Mouse (Mus musculus) stomach, embryonic 14.5 days (tissue): ENCODE data around the gene Izumo1. TPM values are rescaled to one million over a fixed set of nuclear protein-coding genes. Genes with fewer than 3 reads are reported as not detected.
A peak's percentile ranks its signal among the peaks of the same experiment; 100 is the strongest.

Experiments used
- ATAC-seq: fragments of 200-750 bp; cut with Nextera tagmentation; 2 replicates; pipeline ENCODE4 v1.8.0; 2017; ENCODE audit warnings: low read depth, moderate TSS enrichment; ENCODE audit not compliant: insufficient number of reproducible peaks, insufficient read depth, low FRiP score
- H3K27ac ChIP-seq: fragments of 300-500 bp; sonication (generic); 2 replicates; pipeline ENCODE4 v1.5.1; 2014; ENCODE audit warnings: mild to moderate bottlenecking, low read length, moderate library complexity, mixed read lengths
- H3K27me3 ChIP-seq: fragments of 300-500 bp; sonication (generic); 2 replicates; pipeline ENCODE4 v1.6.1; 2014; ENCODE audit warnings: low read length, control low read depth, mixed read lengths; ENCODE audit not compliant: control insufficient read depth, insufficient read depth
- H3K36me3 ChIP-seq: fragments of 300-500 bp; sonication (generic); 2 replicates; pipeline ENCODE4 v1.6.1; 2014; ENCODE audit warnings: mild to moderate bottlenecking, control low read depth, low read length, moderate library complexity, mixed read lengths; ENCODE audit not compliant: control insufficient read depth, insufficient read depth
- H3K4me1 ChIP-seq: fragments of 300-500 bp; sonication (generic); 2 replicates; pipeline ENCODE4 v1.6.1; 2014; ENCODE audit warnings: low read length, control low read depth, mixed read lengths; ENCODE audit not compliant: control insufficient read depth, insufficient read depth
- H3K4me2 ChIP-seq: fragments of 300-500 bp; sonication (generic); replicated peaks from 2 replicates; pipeline ENCODE4 v1.6.1; 2014; ENCODE audit warnings: low read depth, low read length, control low read depth
- H3K4me3 ChIP-seq: fragments of 300-500 bp; sonication (generic); 2 replicates; pipeline ENCODE4 v1.5.1; 2014; ENCODE audit warnings: low read depth, low read length, control low read depth
- H3K9ac ChIP-seq: fragments of 300-500 bp; sonication (generic); replicated peaks from 2 replicates; pipeline ENCODE4 v1.6.1; 2014; ENCODE audit warnings: low read depth, mild to moderate bottlenecking, control low read depth, low read length, moderate library complexity, mixed read lengths
- H3K9me3 ChIP-seq: fragments of 300-500 bp; sonication (generic); 2 replicates; pipeline ENCODE4 v1.6.1; 2016; ENCODE audit warnings: low read depth, low read length, control low read depth; ENCODE audit not compliant: control insufficient read depth
- WGBS: fragments of 180-500 bp; shearing (Covaris S2); extraction: QIAGEN DNeasy Blood & Tissue Kit; methylation state at CpG from one replicate; pipeline ENCODE4 v1.1.7; 2014; 5-methylcytosine and 5-hydroxymethylcytosine counted together
- polyA plus RNA-seq: library from polyadenylated mRNA; unstranded; fragments of >200 nt; fragmentation: Nextera tagmentation; extraction: Ambion mirVana; gene quantifications from 2 replicates; pipeline ENCODE4 v1.2.1, GENCODE M21; 2014

Izumo1 gene
- polyA plus RNA-seq, 1 experiment from 2014 or later, result 0.23 TPM

GRCm38 (mm10) chr7:45605704-45606289 is 15.8 kb upstream of the Izumo1 start:
- no peak overlapping the region for H3K9ac ChIP-seq
- H3K27ac ChIP-seq, result peak overlapping the region; percentile 33; the same call in 1 of the 2 replicates
- H3K4me2 ChIP-seq, result no peak overlapping the region
- H3K36me3 ChIP-seq, result no peaks in the 10 kb centered on the region
- H3K4me3 ChIP-seq, result no peak overlapping the region
- no peaks in the 10 kb centered on the region for H3K27me3 ChIP-seq
- 69% methylated on average over 9 of the region's 9 CpGs for WGBS
- 0 out of 2 replicates have a peak, but pooled peaks cover 4% of the 10 kb centered on the region for H3K4me1 ChIP-seq
- H3K9me3 ChIP-seq, result no peaks in the 10 kb centered on the region
- ATAC-seq, result no peak

- H3K27ac ChIP-seq, result no peak overlapping the region
- no peak overlapping the region for H3K4me2 ChIP-seq
- no peaks in the 10 kb centered on the region for H3K9me3 ChIP-seq
- 56% methylated on average over 1 of the region's 1 CpGs for WGBS
- no peaks in the 10 kb centered on the region for H3K27me3 ChIP-seq
- H3K36me3 ChIP-seq, result no peaks in the 10 kb centered on the region
- H3K4me3 ChIP-seq, result no peak overlapping the region
- 0 out of 2 replicates have a peak, but pooled peaks cover 2% of the 10 kb centered on the region for H3K4me1 ChIP-seq
- H3K9ac ChIP-seq, result no peak overlapping the region
- ATAC-seq, result no peak
Measured at GRCm38 (mm10) chr7:45609511-45609910, 12.1 kb upstream of the Izumo1 start.

- 20% methylated on average over 6 of the region's 6 CpGs for WGBS
- Histone ChIP-seq H3K27me3 (no peaks in the 10 kb centered on the region), H3K9me3 (no peaks in the 10 kb centered on the region), H3K4me2 (no peak overlapping the region), H3K9ac (no peak overlapping the region), H3K4me3 (no peak overlapping the region), H3K27ac (peak overlapping the region; percentile 7; the same call in 1 of the 2 replicates), H3K36me3 (no peaks in the 10 kb centered on the region), H3K4me1 (peaks cover 6% of the 10 kb centered on the region; the same call in 1 of the 2 replicates)
- no peak for ATAC-seq
Measured at GRCm38 (mm10) chr7:45616277-45616676, 5.3 kb upstream of the Izumo1 start.

- Histone ChIP-seq H3K27ac (peak within 1 kb of the TSS; percentile 7; the same call in 1 of the 2 replicates), H3K27me3 (no peaks in the 10 kb centered on the region), H3K9me3 (no peaks in the 10 kb centered on the region), H3K4me2 (peak within 1 kb of the TSS; percentile 44), H3K4me3 (no peak within 1 kb of the TSS; the same call in 1 of the 2 replicates), H3K9ac (no peak within 1 kb of the TSS), H3K36me3 (no peaks in the 10 kb centered on the region), H3K4me1 (peaks cover 6% of the 10 kb centered on the region; the same call in 1 of the 2 replicates)
- ATAC-seq, result peak; percentile 71
- 5% methylated on average over 30 of the region's 31 CpGs for WGBS
Measured at GRCm38 (mm10) chr7:45617042-45617695, 4.4 kb upstream of the Izumo1 start, which contains the start of gene Fut1. Gene Fut1 (plus strand): TSS chr7:45617289.

- Histone ChIP-seq H3K4me3 (no peak overlapping the region), H3K36me3 (no peaks in the 10 kb centered on the region), H3K4me2 (no peak overlapping the region), H3K27ac (no peak overlapping the region), H3K4me1 (peaks cover 6% of the 10 kb centered on the region; the same call in 1 of the 2 replicates), H3K27me3 (no peaks in the 10 kb centered on the region), H3K9ac (no peak overlapping the region), H3K9me3 (no peaks in the 10 kb centered on the region)
- 82% methylated on average over 5 of the region's 5 CpGs for WGBS
- no peak for ATAC-seq
Measured at GRCm38 (mm10) chr7:45618316-45618715, 3.3 kb upstream of the Izumo1 start.

- Histone ChIP-seq H3K36me3 (no peaks in the 10 kb centered on the region), H3K9me3 (no peaks in the 10 kb centered on the region), H3K27me3 (no peaks in the 10 kb centered on the region), H3K4me1 (peaks cover 6% of the 10 kb centered on the region; the same call in 1 of the 2 replicates), H3K4me3 (no peak overlapping the region), H3K9ac (no peak overlapping the region), H3K4me2 (no peak overlapping the region), H3K27ac (no peak overlapping the region)
- ATAC-seq, result no peak
- WGBS, result 89% methylated on average over 5 of the region's 5 CpGs
Measured at GRCm38 (mm10) chr7:45619592-45619991, 2.0 kb upstream of the Izumo1 start.

- H3K4me2 ChIP-seq, result no peak overlapping the region
- no peak overlapping the region for H3K27ac ChIP-seq
- H3K27me3 ChIP-seq, result no peaks in the 10 kb centered on the region
- no peak overlapping the region for H3K4me3 ChIP-seq
- 95% methylated on average over 11 of the region's 11 CpGs for WGBS
- no peak for ATAC-seq
- no peak overlapping the region for H3K9ac ChIP-seq
- no peaks in the 10 kb centered on the region for H3K9me3 ChIP-seq
- H3K4me1 ChIP-seq, result 0 out of 2 replicates have a peak, but pooled peaks cover 2% of the 10 kb centered on the region
- no peaks in the 10 kb centered on the region for H3K36me3 ChIP-seq
Measured at GRCm38 (mm10) chr7:45623507-45623906, 1.9 kb downstream of the Izumo1 start.

GRCm38 (mm10) chr7:45624718-45625117 is 3.1 kb downstream of the Izumo1 start:
- Histone ChIP-seq H3K27me3 (no peaks in the 10 kb centered on the region), H3K4me2 (no peak overlapping the region), H3K9me3 (no peaks in the 10 kb centered on the region), H3K27ac (no peak overlapping the region), H3K36me3 (no peaks in the 10 kb centered on the region), H3K9ac (no peak overlapping the region), H3K4me1 (0 out of 2 replicates have a peak, but pooled peaks cover 2% of the 10 kb centered on the region), H3K4me3 (no peak overlapping the region)
- 72% methylated on average over 3 of the region's 3 CpGs for WGBS
- ATAC-seq, result no peak
